Mouse (Mus musculus) forebrain, embryonic 13.5 days (tissue): Measurements from ENCODE around the gene Npepl1. TPM values are rescaled to one million over a fixed set of nuclear protein-coding genes. Genes with fewer than 3 reads are reported as not detected.

Experiments used
- ATAC-seq: fragments of 200-750 bp; cut with Nextera tagmentation; 2 replicates; pipeline ENCODE4 v1.8.0; 2017
- H3K27ac ChIP-seq: fragments of 300-500 bp; sonication (generic); 2 replicates; pipeline ENCODE4 v1.5.1; 2015; ENCODE audit warnings: inconsistent platforms, mild to moderate bottlenecking, moderate library complexity
- H3K27me3 ChIP-seq: fragments of 300-500 bp; sonication (generic); 2 replicates; pipeline ENCODE4 v1.6.1; 2015; ENCODE audit warnings: mild to moderate bottlenecking, inconsistent platforms
- H3K36me3 ChIP-seq: fragments of 300-500 bp; sonication (generic); 2 replicates; pipeline ENCODE4 v1.6.1; 2015; ENCODE audit warnings: mild to moderate bottlenecking, inconsistent platforms; ENCODE audit not compliant: poor library complexity, severe bottlenecking
- H3K4me1 ChIP-seq: fragments of 300-500 bp; sonication (generic); 2 replicates; pipeline ENCODE4 v1.6.1; 2015; ENCODE audit warnings: inconsistent platforms
- H3K4me2 ChIP-seq: fragments of 300-500 bp; sonication (generic); 2 replicates; pipeline ENCODE4 v1.6.1; 2015; ENCODE audit warnings: inconsistent platforms, mild to moderate bottlenecking, moderate library complexity
- H3K4me3 ChIP-seq: fragments of 300-500 bp; sonication (generic); 2 replicates; pipeline ENCODE4 v1.5.1; 2015; ENCODE audit warnings: mild to moderate bottlenecking, inconsistent platforms
- H3K9ac ChIP-seq: fragments of 300-500 bp; sonication (generic); 2 replicates; pipeline ENCODE4 v1.6.1; 2015; ENCODE audit warnings: mild to moderate bottlenecking, inconsistent platforms
- H3K9me3 ChIP-seq: fragments of 300-500 bp; sonication (generic); replicated peaks from 2 replicates; pipeline ENCODE4 v1.6.1; 2016; ENCODE audit warnings: inconsistent platforms
- WGBS: fragments of 180-500 bp; shearing (Covaris S2); methylation state at CpG from one replicate; pipeline ENCODE4 v1.1.7; 2015; 5-methylcytosine and 5-hydroxymethylcytosine counted together
- polyA plus RNA-seq: library from polyadenylated mRNA; unstranded; fragments of >200 nt; fragmentation: Nextera tagmentation; extraction: Ambion mirVana; gene quantifications from 2 replicates; pipeline ENCODE4 v1.2.1, GENCODE M21; 2015

Npepl1 gene
- polyA plus RNA-seq, 1 experiment from 2014 or later, result 19.4 TPM

GRCm38 (mm10) chr2:174130468-174131097 is 20.4 kb downstream of the Npepl1 start:
- Histone ChIP-seq H3K9me3 (no peaks in the 10 kb centered on the region), H3K4me3 (no peak overlapping the region), H3K27me3 (no peaks in the 10 kb centered on the region), H3K4me1 (peaks cover 15% of the 10 kb centered on the region), H3K36me3 (no peaks in the 10 kb centered on the region), H3K27ac (no peak overlapping the region), H3K4me2 (no peak overlapping the region), H3K9ac (no peak overlapping the region)
- 90% methylated on average over 8 of the region's 8 CpGs for WGBS
- ATAC-seq, result no peak

GRCm38 (mm10) chr2:174132413-174132969 is 22.3 kb downstream of the Npepl1 start:
- WGBS, result 88% methylated on average over 8 of the region's 8 CpGs
- H3K9me3 ChIP-seq, result no peaks in the 10 kb centered on the region

GRCm38 (mm10) chr2:174159035-174159434 is 48.9 kb downstream of the Npepl1 start:
- Histone ChIP-seq H3K9me3 (no peaks in the 10 kb centered on the region), H3K27me3 (no peaks in the 10 kb centered on the region), H3K36me3 (no peaks in the 10 kb centered on the region), H3K4me1 (no peaks in the 10 kb centered on the region), H3K27ac (no peak overlapping the region), H3K4me2 (no peak overlapping the region), H3K4me3 (no peak overlapping the region), H3K9ac (no peak overlapping the region)
- no peak for ATAC-seq
- 87% methylated on average over 10 of the region's 10 CpGs for WGBS

More at GRCm38 (mm10) chr2:174132413-174132969, 22.3 kb downstream of the Npepl1 start:
- no peak for ATAC-seq
- Histone ChIP-seq H3K4me3 (no peak overlapping the region), H3K9ac (no peak overlapping the region), H3K27ac (no peak overlapping the region), H3K4me2 (no peak overlapping the region), H3K27me3 (no peaks in the 10 kb centered on the region), H3K4me1 (peaks cover 2% of the 10 kb centered on the region), H3K36me3 (no peaks in the 10 kb centered on the region)

- 89% methylated on average over 3 of the region's 3 CpGs for WGBS
- H3K4me1 ChIP-seq, result no peaks in the 10 kb centered on the region
- H3K36me3 ChIP-seq, result no peaks in the 10 kb centered on the region
- H3K4me2 ChIP-seq, result no peak overlapping the region
- no peaks in the 10 kb centered on the region for H3K9me3 ChIP-seq
- ATAC-seq, result no peak
- no peaks in the 10 kb centered on the region for H3K27me3 ChIP-seq
- no peak overlapping the region for H3K4me3 ChIP-seq
- no peak overlapping the region for H3K27ac ChIP-seq
- H3K9ac ChIP-seq, result no peak overlapping the region
Observed at GRCm38 (mm10) chr2:174160461-174160860, 50.3 kb downstream of the Npepl1 start.

Other genes with a start within 250 kb of the Npepl1 start
- gene Stx16, start 34.0 kb upstream of the Npepl1 start, polyA plus RNA-seq, result 14.2 and 15.5 TPM in 2 replicates
- gene Gnas, start 174.0 kb downstream of the Npepl1 start, polyA plus RNA-seq, result 976 and 1,086 TPM in 2 replicates
- 9.4 TPM in 2 replicates for gene Gm20721, start 236.4 kb downstream of the Npepl1 start, polyA plus RNA-seq